Mouse (Mus musculus) heart, embryonic 10.5 days (tissue): ENCODE data around the gene Inpp4a. TPM values are rescaled to one million over a fixed set of nuclear protein-coding genes. Genes with fewer than 3 reads are reported as not detected.

Experiments
- DNase-seq: peaks from one replicate; pipeline ENCODE4 v3.0.0-alpha.2; 2017; ENCODE audit warnings: low spot score
- H3K27ac ChIP-seq: fragments of 300-500 bp; sonication (generic); 2 replicates; pipeline ENCODE4 v1.5.1; 2016; ENCODE audit warnings: mild to moderate bottlenecking
- H3K27me3 ChIP-seq: fragments of 300-500 bp; sonication (generic); 2 replicates; pipeline ENCODE4 v1.6.1; 2016; ENCODE audit warnings: mild to moderate bottlenecking; ENCODE audit not compliant: poor library complexity, insufficient read depth, severe bottlenecking
- H3K36me3 ChIP-seq: fragments of 300-500 bp; sonication (generic); 2 replicates; pipeline ENCODE4 v1.6.1; 2016; ENCODE audit warnings: mild to moderate bottlenecking, moderate library complexity
- H3K4me1 ChIP-seq: fragments of 300-500 bp; sonication (generic); 2 replicates; pipeline ENCODE4 v1.6.1; 2016; ENCODE audit warnings: mild to moderate bottlenecking
- H3K4me3 ChIP-seq: fragments of 300-500 bp; sonication (generic); 2 replicates; pipeline ENCODE4 v1.5.1; 2016; ENCODE audit warnings: mild to moderate bottlenecking, moderate library complexity
- H3K9me3 ChIP-seq: fragments of 300-500 bp; sonication (generic); 2 replicates; pipeline ENCODE4 v1.6.1; 2016; ENCODE audit warnings: mild to moderate bottlenecking, moderate library complexity
- WGBS: fragments of 180-500 bp; shearing (Covaris S2); methylation state at CpG from one replicate; pipeline ENCODE4 v1.1.7; 2016; 5-methylcytosine and 5-hydroxymethylcytosine counted together
- polyA plus RNA-seq: library from polyadenylated mRNA; unstranded; fragments of >200 nt; fragmentation: Nextera tagmentation; extraction: Ambion mirVana; gene quantifications from 2 replicates; pipeline ENCODE4 v1.2.1, GENCODE M21; 2016

Gene Inpp4a
- polyA plus RNA-seq, 1 experiment from 2014 or later = 10.5 TPM

DNA sequence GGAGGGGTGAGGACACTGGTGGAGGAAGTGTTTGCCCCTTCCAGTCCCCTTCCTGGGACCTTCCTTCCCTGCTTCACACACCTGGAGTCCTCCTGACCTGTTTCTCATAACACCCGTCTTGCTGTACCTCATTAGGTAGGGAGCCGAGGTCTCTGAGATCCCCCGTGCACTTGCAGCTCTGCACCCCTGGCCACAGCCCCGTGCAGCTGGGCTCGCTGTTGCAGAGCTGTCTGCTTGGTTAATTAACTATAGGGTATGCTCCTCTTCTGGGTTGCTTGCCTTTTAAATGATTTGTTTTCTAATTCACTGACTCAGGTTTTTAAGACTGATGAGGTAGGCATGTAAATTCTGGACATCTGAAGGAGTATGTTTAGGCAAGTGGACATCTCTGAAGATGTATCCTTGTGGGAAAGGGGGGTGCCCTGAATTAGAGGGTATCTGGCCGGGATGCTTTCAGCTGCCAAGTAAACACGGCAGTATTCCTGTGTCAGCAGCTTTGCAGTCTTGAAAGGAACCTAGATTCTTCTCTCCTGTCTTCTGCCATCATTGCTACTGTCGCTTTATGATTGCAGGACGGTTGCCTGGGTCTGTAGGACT lies 6.1 kb downstream of the Inpp4a start:
- no peak overlapping the region for H3K4me3 ChIP-seq
- H3K36me3 ChIP-seq = no peaks in the 10 kb centered on the region
- H3K9me3 ChIP-seq = peaks cover under 1% of the 10 kb centered on the region; the same call in 1 of the 2 replicates
- 87% methylated on average over 9 of the region's 9 CpGs for WGBS
- no peak for DNase-seq
- H3K4me1 ChIP-seq = peaks cover 6% of the 10 kb centered on the region; the same call in 1 of the 2 replicates
- H3K27me3 ChIP-seq = no peaks in the 10 kb centered on the region
- H3K27ac ChIP-seq = no peak overlapping the region

DNA sequence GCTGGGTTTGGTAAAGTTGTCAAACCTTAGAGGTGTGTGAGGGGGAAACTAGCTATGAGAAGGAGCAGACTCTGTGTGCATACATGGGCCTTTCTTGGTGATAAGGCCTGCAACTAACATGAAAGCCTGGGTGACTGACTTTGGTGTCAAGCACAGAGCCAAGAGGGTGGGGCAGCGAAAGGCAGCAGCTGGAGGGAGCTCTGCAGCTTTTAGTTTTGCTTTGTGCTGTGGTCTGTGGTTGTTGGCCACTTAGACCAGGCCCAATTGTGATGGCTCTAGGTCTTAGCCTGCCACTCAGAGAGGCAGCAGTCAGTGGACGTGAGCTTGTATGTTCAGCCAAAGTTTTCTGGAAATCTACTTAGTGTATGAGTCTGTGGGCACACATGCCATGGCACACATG lies 7.9 kb downstream of the Inpp4a start:
- no peak overlapping the region for H3K27ac ChIP-seq
- DNase-seq = no peak
- no peak overlapping the region for H3K4me3 ChIP-seq
- H3K27me3 ChIP-seq = no peaks in the 10 kb centered on the region
- peaks cover 2% of the 10 kb centered on the region; the same call in 1 of the 2 replicates for H3K9me3 ChIP-seq
- peaks cover 8% of the 10 kb centered on the region for H3K4me1 ChIP-seq
- H3K36me3 ChIP-seq = no peaks in the 10 kb centered on the region
- 89% methylated on average over 2 of the region's 2 CpGs for WGBS

DNA sequence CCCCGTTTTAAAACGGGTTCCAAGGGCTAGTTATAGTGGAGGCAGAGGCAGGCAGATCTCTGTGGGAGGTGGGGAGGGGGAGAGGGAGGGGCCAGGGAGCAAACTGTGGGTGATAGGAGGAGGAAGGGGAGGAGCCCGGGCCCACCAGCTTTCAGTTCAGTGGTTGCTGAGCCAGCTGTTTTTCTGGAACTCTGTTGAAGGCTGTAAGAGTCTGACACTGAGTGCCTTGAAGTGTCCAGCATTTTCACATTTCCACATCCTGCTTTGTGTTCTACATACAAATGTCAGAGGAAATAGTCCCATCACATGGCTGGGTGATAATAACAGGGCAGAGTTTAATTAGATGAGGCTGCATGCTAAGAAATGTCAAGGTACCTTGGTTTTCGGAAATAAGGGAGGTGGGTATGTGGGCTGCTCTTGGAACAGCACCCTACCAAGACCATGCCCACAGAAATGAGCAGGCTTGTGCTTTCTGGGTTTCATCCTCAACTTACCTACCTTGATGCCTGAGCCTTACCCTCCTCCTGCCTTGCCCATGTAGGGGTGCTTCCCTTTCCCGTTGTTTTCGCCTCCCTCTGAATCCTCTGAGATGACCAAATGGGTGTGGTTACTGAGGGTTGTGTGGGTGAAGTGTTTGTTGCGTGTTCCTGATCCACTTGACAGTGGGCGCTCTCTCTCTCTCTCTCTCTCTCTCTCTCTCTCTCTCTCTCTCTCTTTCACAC lies 8.5 kb downstream of the Inpp4a start:
- 86% methylated on average over 8 of the region's 8 CpGs for WGBS
- no peak for DNase-seq
- peaks cover 8% of the 10 kb centered on the region for H3K4me1 ChIP-seq

DNA sequence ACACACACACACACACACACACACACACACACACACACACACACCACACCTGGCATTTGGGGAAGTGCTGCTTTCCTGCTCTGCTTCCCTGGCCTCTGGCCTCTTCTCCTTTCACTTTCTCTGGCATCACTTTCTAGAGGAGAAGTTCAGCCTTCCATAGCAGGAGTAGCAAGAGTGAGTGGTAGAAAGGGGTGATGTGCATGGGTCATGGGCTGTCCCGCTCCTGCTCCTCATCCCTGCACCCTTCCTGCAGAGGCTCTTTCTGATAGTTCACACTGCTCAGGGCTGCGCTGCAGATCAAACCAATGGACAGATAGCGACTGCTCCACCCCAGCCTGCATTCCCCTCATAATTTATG lies 9.1 kb downstream of the Inpp4a start:
- no peak overlapping the region for H3K4me3 ChIP-seq
- H3K27ac ChIP-seq = no peak overlapping the region
- peaks cover 8% of the 10 kb centered on the region for H3K4me1 ChIP-seq
- H3K36me3 ChIP-seq = no peaks in the 10 kb centered on the region
- no peaks in the 10 kb centered on the region for H3K27me3 ChIP-seq
- WGBS = 69% methylated on average over 3 of the region's 3 CpGs
- DNase-seq = no peak
- H3K9me3 ChIP-seq = peaks cover 2% of the 10 kb centered on the region; the same call in 1 of the 2 replicates

More for the DNA sequence above, 8.5 kb downstream of the Inpp4a start:
- no peak overlapping the region for H3K4me3 ChIP-seq
- H3K27me3 ChIP-seq = no peaks in the 10 kb centered on the region
- peaks cover 2% of the 10 kb centered on the region; the same call in 1 of the 2 replicates for H3K9me3 ChIP-seq
- H3K36me3 ChIP-seq = no peaks in the 10 kb centered on the region
- H3K27ac ChIP-seq = no peak overlapping the region

DNA sequence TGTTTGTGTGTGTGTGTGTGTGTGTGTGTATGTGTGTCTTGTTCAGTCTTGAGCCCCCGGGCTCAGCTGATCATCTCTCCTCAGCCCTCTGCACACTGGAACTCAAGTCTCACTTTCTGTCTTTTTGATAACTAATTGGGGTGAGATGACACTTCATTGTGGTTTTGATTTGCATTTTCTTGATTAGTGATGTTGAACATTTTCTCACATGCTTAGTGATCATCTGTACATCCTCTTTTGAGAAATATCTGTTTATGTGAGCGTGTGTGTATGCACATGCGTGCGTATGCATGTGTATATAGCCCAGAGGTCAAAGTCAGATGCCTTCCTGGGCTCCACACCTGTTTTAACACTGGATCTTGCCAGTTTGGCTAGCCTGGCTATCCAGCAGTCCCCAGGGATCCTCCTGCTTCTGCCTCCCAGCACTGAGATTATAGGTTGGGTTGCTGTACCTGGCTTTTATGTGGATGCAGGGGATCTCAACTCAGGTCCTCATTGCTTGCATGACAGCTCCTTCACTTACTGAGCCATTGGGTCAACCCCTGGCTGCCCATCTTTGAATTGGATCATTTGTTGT lies 10.4 kb downstream of the Inpp4a start:
- Histone ChIP-seq H3K36me3 (no peaks in the 10 kb centered on the region), H3K27ac (no peak overlapping the region), H3K4me1 (peaks cover 21% of the 10 kb centered on the region), H3K9me3 (peaks cover 2% of the 10 kb centered on the region; the same call in 1 of the 2 replicates), H3K4me3 (no peak overlapping the region), H3K27me3 (no peaks in the 10 kb centered on the region)
- DNase-seq = no peak
- WGBS = 94% methylated on average over 4 of the region's 4 CpGs

DNA sequence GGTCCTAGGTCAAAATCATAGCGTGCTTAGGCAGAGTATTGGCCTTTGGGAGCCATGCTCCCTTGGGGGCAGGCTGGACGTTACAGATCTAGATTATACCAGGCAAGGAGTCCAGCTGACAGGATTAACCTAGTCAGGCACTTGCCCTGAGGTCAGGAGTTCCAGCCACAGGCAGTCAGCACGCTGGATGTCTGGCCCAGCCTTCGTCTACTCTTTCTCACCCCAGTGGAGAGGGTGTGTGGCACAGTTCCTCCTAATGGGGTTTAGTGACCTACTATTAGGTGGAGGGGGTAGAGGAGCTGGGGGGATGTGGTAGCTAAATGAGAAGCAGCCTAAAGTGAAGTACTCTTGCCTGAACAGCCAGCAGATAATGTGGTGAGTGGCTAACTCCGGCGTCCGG lies 14.7 kb downstream of the Inpp4a start:
- WGBS = 30% methylated on average over 7 of the region's 7 CpGs
- peaks cover 2% of the 10 kb centered on the region; the same call in 1 of the 2 replicates for H3K9me3 ChIP-seq
- no peak for DNase-seq
- H3K27ac ChIP-seq = peak overlapping the region; percentile 62
- H3K4me1 ChIP-seq = peaks cover 37% of the 10 kb centered on the region
- H3K27me3 ChIP-seq = no peaks in the 10 kb centered on the region
- no peak overlapping the region for H3K4me3 ChIP-seq
- no peaks in the 10 kb centered on the region for H3K36me3 ChIP-seq

DNA sequence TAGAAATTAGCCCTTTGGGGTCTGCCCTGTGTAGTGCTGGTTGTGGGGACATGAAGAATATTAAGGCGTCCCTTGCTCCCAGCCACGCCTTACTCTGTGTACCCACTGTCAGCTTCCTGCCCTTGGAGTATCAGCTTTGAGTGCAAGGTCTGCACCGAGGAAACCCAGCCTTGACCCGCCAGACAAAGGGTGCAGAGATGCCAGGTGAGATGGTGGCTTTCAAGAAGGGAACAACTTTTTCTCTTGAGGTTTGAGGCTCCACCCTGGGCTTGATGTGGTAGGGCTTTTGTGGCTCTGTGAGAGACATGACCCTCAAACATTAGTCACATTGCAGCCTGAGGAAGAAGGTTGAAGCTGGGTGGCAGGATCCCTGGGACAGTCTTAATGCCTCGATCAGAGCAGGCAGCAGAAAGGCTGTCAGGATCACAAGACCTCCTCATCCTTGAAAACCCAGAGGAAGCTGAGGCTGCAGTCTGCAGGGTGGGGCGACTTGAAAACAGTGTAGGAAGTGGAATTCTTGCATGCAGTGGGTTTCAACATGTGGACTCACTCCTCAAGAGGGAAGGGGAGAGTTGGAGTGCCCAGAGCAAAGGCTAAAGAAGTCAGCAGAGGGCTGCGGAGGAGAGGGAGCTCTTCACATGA lies 18.1 kb downstream of the Inpp4a start:
- peaks cover 38% of the 10 kb centered on the region for H3K4me1 ChIP-seq
- no peak for DNase-seq
- 0 out of 2 replicates have a peak overlapping the region, but pooled peaks have one; percentile 16 for H3K27ac ChIP-seq
- no peaks in the 10 kb centered on the region for H3K9me3 ChIP-seq
- H3K4me3 ChIP-seq = no peak overlapping the region
- H3K27me3 ChIP-seq = no peaks in the 10 kb centered on the region
- H3K36me3 ChIP-seq = no peaks in the 10 kb centered on the region
- WGBS = 73% methylated on average over 7 of the region's 7 CpGs

DNA sequence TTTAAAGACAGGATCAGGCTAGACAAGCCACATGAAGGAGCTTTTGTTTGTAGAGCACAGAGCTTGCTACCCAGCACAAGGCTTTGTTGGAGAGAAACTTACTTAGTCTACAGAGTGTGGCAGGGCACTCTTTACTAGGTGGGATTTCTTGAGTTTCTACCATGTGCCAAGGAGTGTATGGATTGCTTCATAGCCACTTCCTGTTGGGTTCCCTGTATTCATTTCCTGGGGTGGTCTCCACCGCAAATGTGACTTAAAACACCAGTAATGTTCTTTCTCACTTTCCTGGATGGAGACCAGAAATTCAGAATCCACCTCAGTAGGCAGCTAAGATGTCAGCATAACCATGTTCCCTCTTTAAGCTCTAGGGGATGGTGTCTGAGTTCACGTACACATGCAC lies 18.9 kb downstream of the Inpp4a start:
- 81% methylated on average over 2 of the region's 2 CpGs for WGBS
- Histone ChIP-seq H3K27me3 (no peaks in the 10 kb centered on the region), H3K9me3 (no peaks in the 10 kb centered on the region), H3K36me3 (no peaks in the 10 kb centered on the region), H3K27ac (no peak overlapping the region), H3K4me3 (no peak overlapping the region), H3K4me1 (peaks cover 38% of the 10 kb centered on the region)
- DNase-seq = no peak

DNA sequence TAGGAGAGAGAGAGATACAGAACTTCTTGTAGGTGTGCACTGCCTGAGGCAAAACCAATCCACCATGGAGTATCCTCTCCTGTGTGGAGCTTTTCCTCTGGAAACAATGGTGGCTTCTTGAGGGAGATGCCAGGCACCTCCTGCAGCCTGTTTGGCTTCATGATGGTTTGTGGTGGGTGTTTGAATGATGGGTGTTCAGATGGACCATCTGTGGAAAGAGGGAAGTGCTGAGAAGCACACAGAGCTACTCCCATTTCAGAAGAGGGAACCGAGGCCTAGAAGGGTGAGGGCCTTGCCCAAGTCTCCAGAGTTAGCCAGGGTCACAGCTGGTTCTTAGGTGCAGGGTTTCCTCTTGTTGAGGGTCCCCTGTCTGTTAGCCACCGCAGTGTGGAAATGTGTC lies 23.0 kb downstream of the Inpp4a start:
- no peak overlapping the region; the same call in 1 of the 2 replicates for H3K27ac ChIP-seq
- WGBS = 95% methylated on average over 2 of the region's 2 CpGs
- no peak overlapping the region for H3K4me3 ChIP-seq
- H3K4me1 ChIP-seq = peaks cover 7% of the 10 kb centered on the region
- no peaks in the 10 kb centered on the region for H3K36me3 ChIP-seq
- no peaks in the 10 kb centered on the region for H3K27me3 ChIP-seq
- DNase-seq = no peak
- no peaks in the 10 kb centered on the region for H3K9me3 ChIP-seq

DNA sequence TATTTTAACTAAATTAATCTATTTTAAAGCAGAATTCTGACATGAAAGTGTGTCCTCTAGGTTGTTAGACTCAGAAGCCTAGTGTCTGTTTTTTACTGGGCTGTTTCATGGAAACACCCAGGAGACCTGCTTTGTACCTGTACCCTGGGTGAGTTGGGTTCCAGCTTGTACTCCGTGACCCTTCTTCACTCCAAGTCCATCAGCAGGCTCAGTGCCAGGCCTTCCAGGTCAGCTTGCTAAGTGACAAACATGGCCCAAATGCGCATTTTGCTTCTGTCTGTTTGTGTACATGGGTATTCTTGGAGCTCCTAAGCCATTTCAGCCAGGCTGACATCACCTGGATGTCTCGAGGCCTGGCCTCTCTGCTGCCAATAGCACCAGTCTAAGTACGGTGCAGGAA lies 23.5 kb downstream of the Inpp4a start:
- DNase-seq = no peak
- Histone ChIP-seq H3K4me3 (no peak overlapping the region), H3K27me3 (no peaks in the 10 kb centered on the region), H3K9me3 (no peaks in the 10 kb centered on the region), H3K4me1 (peaks cover 4% of the 10 kb centered on the region; the same call in 1 of the 2 replicates), H3K27ac (no peak overlapping the region), H3K36me3 (no peaks in the 10 kb centered on the region)
- WGBS = 84% methylated on average over 4 of the region's 4 CpGs

DNA sequence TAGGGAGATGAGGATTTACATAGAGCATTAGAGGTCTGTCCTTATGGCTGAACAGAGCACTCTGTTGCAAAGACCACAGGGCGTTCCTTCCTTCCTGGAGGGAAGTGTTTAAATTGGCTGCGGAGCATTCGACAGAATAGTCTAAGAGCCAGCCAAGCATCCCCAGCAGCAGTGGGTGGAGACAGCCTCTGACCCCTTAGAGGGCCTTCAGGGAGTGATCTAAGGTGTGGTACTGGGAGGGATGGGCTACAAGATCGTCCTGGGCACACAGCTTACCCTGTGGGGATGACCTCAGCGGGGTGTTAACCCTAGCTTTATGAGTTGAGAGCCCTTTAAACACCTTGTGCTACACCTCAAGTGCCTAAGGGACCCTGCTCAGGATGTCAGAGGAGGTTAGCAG lies 24.9 kb downstream of the Inpp4a start:
- no peak overlapping the region for H3K4me3 ChIP-seq
- H3K27me3 ChIP-seq = no peaks in the 10 kb centered on the region
- DNase-seq = no peak
- H3K9me3 ChIP-seq = peaks cover 4% of the 10 kb centered on the region; the same call in 1 of the 2 replicates
- no peak overlapping the region for H3K27ac ChIP-seq
- WGBS = 43% methylated on average over 5 of the region's 5 CpGs
- H3K4me1 ChIP-seq = 0 out of 2 replicates have a peak, but pooled peaks cover 4% of the 10 kb centered on the region
- H3K36me3 ChIP-seq = peaks cover 6% of the 10 kb centered on the region; the same call in 1 of the 2 replicates

DNA sequence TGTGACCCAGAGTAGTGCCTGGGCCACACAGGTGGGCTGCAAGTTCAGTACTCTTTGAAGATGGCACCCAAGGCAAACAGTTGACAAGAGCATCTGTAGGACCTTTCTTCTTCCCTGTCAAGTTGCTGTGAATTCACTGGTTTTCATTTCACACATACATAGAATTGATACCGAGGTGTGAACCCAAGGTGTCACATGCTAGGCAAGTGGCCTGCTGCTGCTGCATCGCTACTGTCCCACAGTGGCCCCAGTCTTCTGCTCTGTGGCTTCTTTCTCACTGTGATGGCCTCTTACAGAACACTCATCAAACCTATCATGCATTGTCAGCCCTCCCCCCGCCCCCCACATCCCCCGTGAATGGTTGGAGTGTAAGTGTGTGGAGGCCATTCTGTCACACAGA lies 27.6 kb downstream of the Inpp4a start:
- 46% methylated on average over 4 of the region's 4 CpGs for WGBS
- Histone ChIP-seq H3K4me3 (no peak overlapping the region), H3K4me1 (peaks cover 14% of the 10 kb centered on the region; the same call in 1 of the 2 replicates), H3K27me3 (no peaks in the 10 kb centered on the region), H3K36me3 (peaks cover 6% of the 10 kb centered on the region; the same call in 1 of the 2 replicates), H3K9me3 (peaks cover 4% of the 10 kb centered on the region; the same call in 1 of the 2 replicates), H3K27ac (no peak overlapping the region)
- no peak for DNase-seq
